Mouse (Mus musculus) spleen, adult 2 months (tissue): ENCODE results near the gene Ptprt. TPM values are rescaled to one million over a fixed set of nuclear protein-coding genes. Genes with fewer than 3 reads are reported as not detected.

Experiments
- DNase-seq, 2 experiments: peaks; one replicate each; pipeline versions ENCODE4 v3.0.0 to v3.0.0-alpha.2; 2012 to 2021; ENCODE audit warnings: low spot score in 2 of 2, low read depth in 1 of 2
- H3K27ac ChIP-seq: fragments of 200-500 bp; 2 replicates; pipeline ENCODE4 v1.5.1; 2012; ENCODE audit warnings: low read length, inconsistent platforms; ENCODE audit not compliant: insufficient read depth
- H3K27me3 ChIP-seq: fragments of 200-500 bp; 2 replicates; pipeline ENCODE4 v1.6.1; 2012; ENCODE audit warnings: mild to moderate bottlenecking, moderate library complexity, low read length, inconsistent platforms; ENCODE audit not compliant: control insufficient read depth, insufficient read depth
- H3K36me3 ChIP-seq: fragments of 200-500 bp; 2 replicates; pipeline ENCODE4 v1.6.1; 2012; ENCODE audit warnings: mild to moderate bottlenecking, low read length, inconsistent platforms; ENCODE audit not compliant: control insufficient read depth, insufficient read depth
- H3K4me1 ChIP-seq: fragments of 200-500 bp; 2 replicates; pipeline ENCODE4 v1.6.1; 2011; ENCODE audit warnings: inconsistent platforms; ENCODE audit not compliant: control insufficient read depth, insufficient read depth, insufficient read length
- H3K4me3 ChIP-seq: fragments of 200-500 bp; 2 replicates; pipeline ENCODE4 v1.5.1; 2011; ENCODE audit warnings: mild to moderate bottlenecking, inconsistent platforms; ENCODE audit not compliant: insufficient read depth, insufficient read length; ENCODE audit errors: extremely low read depth
- CTCF ChIP-seq: fragments of 200-500 bp; IDR thresholded peaks from 2 replicates; pipeline ENCODE4 v1.5.1; 2011; ENCODE audit warnings: mild to moderate bottlenecking, inconsistent platforms; ENCODE audit not compliant: insufficient read depth, insufficient read length, insufficient replicate concordance; ENCODE audit errors: extremely low read depth
- POLR2A ChIP-seq: fragments of 200-500 bp; IDR thresholded peaks from 2 replicates; pipeline ENCODE4 v1.6.1; 2011; ENCODE audit warnings: low read depth, low read length, inconsistent platforms
- WGBS: fragments of 180-500 bp; shearing (Covaris S2); methylation state at CpG from one replicate; pipeline ENCODE4 v1.1.7; 2018; 5-methylcytosine and 5-hydroxymethylcytosine counted together
- polyA plus RNA-seq: library from polyadenylated mRNA; depleted of rRNA; stranded (reverse); fragments of >200 nt; gene quantifications from 2 replicates; pipeline ENCODE4 v1.2.3, GENCODE M21; 2012

Gene Ptprt
- polyA plus RNA-seq, 1 experiment = 0.25 TPM

DNA sequence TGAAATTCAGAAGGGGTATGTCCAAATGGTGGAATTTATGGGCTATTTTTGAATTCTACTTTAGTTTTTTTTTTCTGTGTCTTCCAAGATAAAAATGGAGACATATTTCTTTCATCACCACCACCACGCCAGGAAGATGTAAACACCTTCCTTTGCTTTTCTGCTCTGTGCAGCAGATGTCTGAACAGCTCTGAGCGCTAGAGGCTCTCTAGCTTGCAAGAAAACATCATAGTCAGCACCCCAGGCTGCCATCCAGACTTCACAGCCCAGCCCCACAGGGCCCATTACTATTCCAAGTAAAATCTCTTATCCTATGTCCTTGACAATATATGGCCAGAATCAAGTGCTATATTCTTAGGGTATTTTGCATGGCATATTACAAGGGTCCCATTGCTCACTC is 542.9 kb downstream of the Ptprt start:
- Histone ChIP-seq H3K36me3 (no peaks in the 10 kb centered on the region), H3K27ac (no peak overlapping the region), H3K4me3 (no peak overlapping the region), H3K27me3 (no peaks in the 10 kb centered on the region), H3K4me1 (no peaks in the 10 kb centered on the region)
- 60% methylated on average over 2 of the region's 2 CpGs for WGBS
- TF ChIP-seq POLR2A (no peak), CTCF (no peak)
- DNase-seq = no peak

DNA sequence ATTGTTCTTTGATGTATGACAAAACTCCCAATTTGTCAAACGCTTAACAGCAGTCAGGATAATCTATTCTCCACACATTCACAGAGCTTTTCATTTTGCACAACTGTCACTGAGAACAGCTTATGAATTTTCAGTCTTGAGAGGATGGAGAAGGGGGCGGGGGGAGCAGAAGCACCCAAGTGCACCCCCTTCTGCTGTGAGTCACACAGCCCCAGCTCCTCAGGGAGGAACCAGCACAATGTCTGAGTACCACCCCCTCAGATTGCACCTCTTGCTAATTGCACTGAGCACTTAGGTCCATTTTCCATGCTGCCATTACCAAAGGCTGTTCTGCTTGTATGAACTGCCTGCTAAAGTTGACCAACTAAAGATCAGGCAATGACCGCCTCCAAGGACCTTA is 578.6 kb downstream of the Ptprt start:
- H3K27me3 ChIP-seq = no peaks in the 10 kb centered on the region
- no peak overlapping the region for H3K4me3 ChIP-seq
- H3K27ac ChIP-seq = no peak overlapping the region
- no peaks in the 10 kb centered on the region for H3K4me1 ChIP-seq
- 88% methylated on average over 3 of the region's 3 CpGs for WGBS
- TF ChIP-seq CTCF = no peak
- TF ChIP-seq POLR2A = no peak
- DNase-seq = no peak
- H3K36me3 ChIP-seq = no peaks in the 10 kb centered on the region

DNA sequence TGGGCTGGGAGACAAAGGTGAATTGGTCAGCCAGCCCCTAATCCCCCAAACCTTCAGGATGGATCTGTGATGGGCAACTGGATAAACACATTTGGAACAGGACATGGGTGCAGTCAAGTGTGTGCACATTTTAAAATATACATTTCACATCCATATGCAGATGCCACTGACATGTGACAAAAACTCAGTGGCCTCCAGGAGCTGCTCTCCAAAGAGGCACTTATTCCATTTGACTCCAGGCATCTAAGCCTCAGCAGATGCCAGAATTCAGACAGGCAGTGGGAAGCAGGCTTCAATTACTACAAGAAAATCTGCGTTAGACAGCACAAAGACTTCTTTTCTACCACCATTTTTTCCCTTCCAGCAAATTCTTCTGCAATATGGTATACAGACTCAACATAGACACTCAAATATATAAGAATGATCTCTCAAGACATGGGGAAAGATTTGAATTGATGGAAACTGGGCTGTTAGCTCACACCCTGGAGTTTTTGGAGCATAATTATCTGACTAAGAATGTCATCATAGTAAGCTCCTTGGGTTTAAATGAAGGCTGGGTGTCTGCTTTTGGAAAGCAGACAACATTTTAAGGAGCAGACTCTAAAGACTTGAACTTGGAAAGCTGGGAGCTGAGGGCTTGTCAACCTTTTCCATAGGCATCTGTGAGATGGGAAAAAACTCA is 580.1 kb downstream of the Ptprt start:
- Histone ChIP-seq H3K4me3 (no peak overlapping the region), H3K4me1 (no peaks in the 10 kb centered on the region), H3K27me3 (no peaks in the 10 kb centered on the region), H3K36me3 (no peaks in the 10 kb centered on the region), H3K27ac (no peak overlapping the region)
- no peak for DNase-seq
- TF ChIP-seq POLR2A = no peak
- WGBS = 62% methylated on average over 1 of the region's 1 CpGs

DNA sequence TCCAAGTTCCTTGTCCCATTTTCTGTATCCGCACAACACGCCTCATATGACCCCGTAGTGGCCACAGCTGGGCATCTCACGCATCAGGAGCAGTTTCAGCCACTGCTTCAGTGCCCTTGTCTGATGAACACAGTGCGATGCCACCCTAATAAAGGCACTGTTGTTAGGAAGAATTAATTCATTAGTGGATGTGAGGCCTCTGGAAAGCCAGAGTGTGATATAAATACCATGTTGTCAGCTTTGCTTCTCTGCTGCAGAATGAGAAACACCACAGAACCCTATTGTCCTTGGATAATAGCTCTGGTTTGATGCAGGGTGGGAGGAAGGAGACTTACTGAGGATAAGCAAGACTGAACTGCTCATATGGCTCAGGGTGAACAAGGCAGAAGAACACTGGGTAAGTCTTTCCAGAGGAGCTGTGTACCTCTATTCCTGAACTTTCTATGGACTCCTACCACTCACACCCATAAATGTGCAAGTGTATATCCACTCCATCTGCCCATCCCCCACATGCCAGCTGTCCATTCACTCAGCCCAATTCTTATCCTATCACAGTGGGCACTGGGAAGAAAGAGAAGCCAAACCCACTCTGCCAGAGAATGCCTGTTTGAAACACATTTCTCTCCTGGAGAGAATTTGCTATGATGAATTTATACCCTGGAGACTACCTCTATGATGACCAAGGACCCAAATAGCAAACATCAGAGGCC is 582.2 kb downstream of the Ptprt start:
- no peaks in the 10 kb centered on the region for H3K36me3 ChIP-seq
- no peak for DNase-seq
- WGBS = 88% methylated on average over 5 of the region's 5 CpGs
- no peak overlapping the region for H3K4me3 ChIP-seq
- H3K27ac ChIP-seq = no peak overlapping the region
- no peak for TF ChIP-seq POLR2A
- TF ChIP-seq CTCF = no peak
- no peaks in the 10 kb centered on the region for H3K27me3 ChIP-seq
- no peaks in the 10 kb centered on the region for H3K4me1 ChIP-seq

DNA sequence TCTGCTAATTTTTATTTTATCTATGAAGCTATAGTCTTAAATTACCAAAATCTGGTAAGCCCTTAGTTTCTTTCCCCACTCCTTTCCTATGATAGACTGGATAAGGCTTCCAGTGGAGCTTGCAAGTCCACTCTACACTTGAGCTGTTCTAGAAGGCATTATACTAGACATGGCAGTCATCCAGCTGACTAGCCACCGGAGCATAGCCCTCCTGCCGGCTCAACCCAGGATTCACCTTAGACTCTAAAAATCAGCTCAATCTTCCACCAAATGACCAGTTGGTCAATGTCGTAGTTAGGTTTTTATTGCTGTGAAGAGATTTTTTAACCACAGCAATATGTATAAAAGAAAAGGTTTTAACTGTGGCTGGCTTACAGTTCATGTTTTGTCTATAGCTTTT is 608.1 kb downstream of the Ptprt start:
- H3K27me3 ChIP-seq = no peaks in the 10 kb centered on the region
- no peaks in the 10 kb centered on the region for H3K4me1 ChIP-seq
- no peak overlapping the region for H3K4me3 ChIP-seq
- TF ChIP-seq CTCF (no peak), POLR2A (no peak)
- 91% methylated on average over 3 of the region's 3 CpGs for WGBS
- DNase-seq = no peak
- H3K27ac ChIP-seq = no peak overlapping the region
- no peaks in the 10 kb centered on the region for H3K36me3 ChIP-seq

DNA sequence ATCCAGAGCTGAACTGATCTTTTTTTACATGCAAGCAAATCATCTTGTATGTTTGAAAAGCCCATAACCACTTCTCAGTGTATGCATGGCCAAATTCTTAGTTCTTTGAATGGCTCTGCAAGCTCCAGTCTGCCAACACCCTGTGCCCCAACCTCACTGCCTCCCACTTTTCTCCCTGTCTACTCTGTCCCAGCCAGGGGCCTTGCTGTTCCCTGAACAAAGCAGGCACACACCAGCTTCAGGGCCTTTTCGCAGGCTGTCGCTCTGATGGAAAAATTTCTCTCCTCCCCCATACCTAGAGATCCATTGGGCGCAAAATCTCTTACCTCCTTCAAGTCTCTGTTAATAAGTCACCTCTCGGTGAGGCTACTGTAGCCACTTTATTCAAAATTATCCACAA is 610.7 kb downstream of the Ptprt start:
- no peak for DNase-seq
- WGBS = 88% methylated on average over 4 of the region's 4 CpGs
- H3K36me3 ChIP-seq = no peaks in the 10 kb centered on the region
- TF ChIP-seq CTCF (no peak), POLR2A (no peak)
- no peak overlapping the region for H3K27ac ChIP-seq
- no peak overlapping the region for H3K4me3 ChIP-seq
- H3K4me1 ChIP-seq = no peaks in the 10 kb centered on the region
- H3K27me3 ChIP-seq = no peaks in the 10 kb centered on the region

DNA sequence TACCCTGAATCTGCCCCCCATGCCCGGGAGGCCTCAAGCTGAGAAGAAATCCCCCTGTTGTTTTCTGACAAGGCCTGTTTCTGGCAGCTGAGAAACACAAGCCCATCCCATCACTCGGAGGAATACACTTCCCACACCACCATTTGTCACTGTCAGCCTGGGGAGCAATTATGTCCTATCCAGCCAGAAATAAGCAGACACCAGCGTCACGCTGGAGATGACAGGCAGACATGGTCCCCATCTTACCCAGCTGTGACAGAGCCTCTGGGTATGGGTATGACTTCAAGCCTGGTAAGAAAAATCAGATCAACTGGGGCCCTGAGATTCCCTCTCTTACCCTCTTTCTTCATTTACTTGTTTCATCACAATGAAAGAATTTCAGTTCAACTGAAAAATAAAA is 625.3 kb downstream of the Ptprt start:
- Histone ChIP-seq H3K27me3 (no peaks in the 10 kb centered on the region), H3K36me3 (no peaks in the 10 kb centered on the region), H3K4me1 (no peaks in the 10 kb centered on the region), H3K4me3 (no peak overlapping the region), H3K27ac (no peak overlapping the region)
- 72% methylated on average over 4 of the region's 4 CpGs for WGBS
- TF ChIP-seq POLR2A (no peak), CTCF (no peak)
- DNase-seq = no peak
